ENCODE assay signal across 8 mouse cellular contexts in the genomic region with DNA sequence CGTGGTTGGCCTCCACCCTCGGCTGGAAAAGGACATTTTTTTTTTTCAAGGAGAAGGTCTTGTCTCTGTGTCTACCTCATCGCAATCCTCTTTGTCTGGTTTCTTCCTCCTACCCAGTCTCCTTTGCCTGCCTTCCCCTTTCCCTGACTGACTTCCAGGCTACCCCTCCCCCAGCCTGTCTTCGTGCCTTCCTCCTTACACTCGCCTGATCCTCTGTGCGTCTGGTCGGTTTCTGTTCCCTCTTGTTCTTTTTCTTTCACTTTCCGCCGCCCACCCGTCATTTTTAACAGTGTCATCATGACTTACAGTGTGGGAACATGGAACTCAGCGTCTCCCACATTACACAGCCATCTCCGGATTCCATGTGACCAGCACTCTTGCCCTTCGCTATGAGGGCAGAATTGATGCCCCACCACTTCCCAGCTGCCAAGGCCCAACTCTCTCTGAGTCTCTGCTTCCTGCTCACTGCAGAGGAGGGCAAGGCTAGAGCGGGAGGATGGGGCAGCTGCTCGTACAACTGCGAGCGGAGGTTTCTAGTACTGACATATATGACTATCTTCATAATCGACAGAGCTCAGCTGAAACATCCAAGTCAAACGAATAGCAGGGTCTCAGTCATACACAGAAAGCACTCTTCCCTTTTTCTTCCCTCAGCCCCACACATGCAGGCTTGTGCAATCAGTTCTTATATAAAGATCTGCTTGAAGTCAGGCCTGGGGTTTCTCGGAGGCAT.
DNase-seq lines count a peak whose midpoint lies in the region; ATAC-seq and TF ChIP-seq lines count a peak whose summit lies in the region.

No protein-coding gene starts in this region.

- no peaks in the 10 kb centered on the region for H3K27me3 ChIP-seq in forebrain, postnatal 0 days (ENCODE audit: insufficient read depth, low read length)
- no peaks in the 10 kb centered on the region for H3K27me3 ChIP-seq in hindbrain, embryonic 11.5 days (ENCODE audit: control insufficient read depth, insufficient read depth, low read length)
- H3K27me3 ChIP-seq in lung, postnatal 0 days (replicated peaks; ENCODE audit: insufficient read depth, low read length) = no peaks in the 10 kb centered on the region
- H3K27me3 ChIP-seq in cerebellum, adult 2 months (ENCODE audit: control insufficient read depth, insufficient read depth, low read length) = no peaks in the 10 kb centered on the region

- peak; percentile 22 to 49 for DNase-seq in CD8-positive naive resting alpha-beta T cell, adult 2 months (ENCODE audit: low read depth in 2 of 2, low spot score in 2 of 2)
- DNase-seq in Muller cell, postnatal 12 days (ENCODE audit: inconsistent ontology term) = peak; percentile 50
- DNase-seq in forebrain, postnatal 0 days = no peak
- DNase-seq in hindbrain, embryonic 11.5 days (ENCODE audit: low spot score) = peak; percentile 32
- peak; percentile 46 to 69 for DNase-seq in layer of hippocampus, postnatal 14 days (ENCODE audit: low spot score in 2 of 2)
- peak; percentile 75 for DNase-seq in lung, postnatal 0 days (ENCODE audit: low spot score)
- DNase-seq in skeletal muscle tissue, adult 2 months (ENCODE audit: low read depth, low spot score) = peak; percentile 42
- no peak for DNase-seq in cerebellum, adult 2 months

- H3K4me3 ChIP-seq in forebrain, postnatal 0 days (ENCODE audit: low read depth, low read length) = no peak overlapping the region
- H3K4me3 ChIP-seq in hindbrain, embryonic 11.5 days (ENCODE audit: low read depth, low read length) = no peak overlapping the region
- peak overlapping the region; percentile 19 for H3K4me3 ChIP-seq in lung, postnatal 0 days (ENCODE audit: low read depth, low read length)
- no peak overlapping the region for H3K4me3 ChIP-seq in cerebellum, adult 2 months (replicated peaks; ENCODE audit: insufficient read depth, low read depth, low read length)

- no peak overlapping the region for H3K9ac ChIP-seq in forebrain, postnatal 0 days
- no peak overlapping the region for H3K9ac ChIP-seq in hindbrain, embryonic 11.5 days (ENCODE audit: low read depth, low read length)
- 0 out of 2 replicates have a peak overlapping the region, but pooled peaks have one; percentile 6 for H3K9ac ChIP-seq in lung, postnatal 0 days (replicated peaks; ENCODE audit: low read depth)

- no peak for TF ChIP-seq EP300 in lung, postnatal 0 days (IDR thresholded peaks at IDR 0.05)

- no peak overlapping the region for H3K27ac ChIP-seq in forebrain, postnatal 0 days (ENCODE audit: low read depth, low read length)
- no peak overlapping the region for H3K27ac ChIP-seq in hindbrain, embryonic 11.5 days (ENCODE audit: low read depth, low read length)
- H3K27ac ChIP-seq in lung, postnatal 0 days (ENCODE audit: low read length) = peak overlapping the region; percentile 28; the same call in 1 of the 2 replicates
- H3K27ac ChIP-seq in cerebellum, adult 2 months (ENCODE audit: insufficient read depth, low read length) = no peak overlapping the region

- H3K36me3 ChIP-seq in forebrain, postnatal 0 days (ENCODE audit: insufficient read depth) = no peaks in the 10 kb centered on the region
- H3K36me3 ChIP-seq in hindbrain, embryonic 11.5 days (ENCODE audit: control insufficient read depth, insufficient read depth, low read length) = no peaks in the 10 kb centered on the region
- no peaks in the 10 kb centered on the region for H3K36me3 ChIP-seq in lung, postnatal 0 days (ENCODE audit: insufficient read depth, low read length)

- H3K4me2 ChIP-seq in forebrain, postnatal 0 days (ENCODE audit: low read depth) = peak overlapping the region; percentile 10; the same call in 1 of the 2 replicates
- H3K4me2 ChIP-seq in hindbrain, embryonic 11.5 days (replicated peaks; ENCODE audit: low read depth, low read length) = no peak overlapping the region
- peak overlapping the region; percentile 49 for H3K4me2 ChIP-seq in lung, postnatal 0 days (replicated peaks; ENCODE audit: low read depth, low read length)

- H3K4me1 ChIP-seq in forebrain, postnatal 0 days (ENCODE audit: insufficient read depth) = 0 out of 2 replicates have a peak, but pooled peaks cover 2% of the 10 kb centered on the region
- H3K4me1 ChIP-seq in hindbrain, embryonic 11.5 days (replicated peaks; ENCODE audit: control insufficient read depth, insufficient read depth, low read length) = no peaks in the 10 kb centered on the region
- H3K4me1 ChIP-seq in lung, postnatal 0 days (ENCODE audit: insufficient read depth, low read depth, low read length) = no peaks in the 10 kb centered on the region; the same call in 1 of the 2 replicates
- peaks cover 10% of the 10 kb centered on the region for H3K4me1 ChIP-seq in cerebellum, adult 2 months (ENCODE audit: control insufficient read depth, insufficient read depth, low read length)

- TF ChIP-seq POLR2A in cerebellum, adult 2 months (IDR thresholded peaks at IDR 0.05; ENCODE audit: borderline replicate concordance, insufficient read depth, low read length) = no peak

- no peak for ATAC-seq in forebrain, postnatal 0 days
- no peak for ATAC-seq in hindbrain, embryonic 11.5 days (ENCODE audit: low FRiP score)
- ATAC-seq in lung, postnatal 0 days = peak; percentile 75

- 52% methylated on average over 20 of the region's 20 CpGs for WGBS in forebrain, postnatal 0 days
- 56% methylated on average over 20 of the region's 20 CpGs for WGBS in hindbrain, embryonic 11.5 days
- WGBS in lung, postnatal 0 days = 25% methylated on average over 20 of the region's 20 CpGs
- WGBS in cerebellum, adult 2 months = 46% methylated on average over 20 of the region's 20 CpGs

- no peak for TF ChIP-seq CTCF in forebrain, postnatal 0 days (IDR thresholded peaks at IDR 0.05; ENCODE audit: low read depth)
- no peak for TF ChIP-seq CTCF in lung, postnatal 0 days (IDR thresholded peaks at IDR 0.05)
- TF ChIP-seq CTCF in cerebellum, adult 2 months (IDR thresholded peaks at IDR 0.05; ENCODE audit: borderline replicate concordance, insufficient read depth, low read depth, low read length) = no peak

- no peaks in the 10 kb centered on the region for H3K9me3 ChIP-seq in forebrain, postnatal 0 days (ENCODE audit: low read length)
- no peaks in the 10 kb centered on the region for H3K9me3 ChIP-seq in hindbrain, embryonic 11.5 days (ENCODE audit: control insufficient read depth, low read length)
- H3K9me3 ChIP-seq in lung, postnatal 0 days (ENCODE audit: low read length) = no peaks in the 10 kb centered on the region

Comparison
In these comparisons a context has a peak if more than half of its experiments do, and no peak if none do; other contexts are left out.
1. DNase-seq: peak in CD8-positive naive resting alpha-beta T cell, adult 2 months (2 of 2), Muller cell, postnatal 12 days (single experiment), hindbrain, embryonic 11.5 days (single experiment), layer of hippocampus, postnatal 14 days (2 of 2), lung, postnatal 0 days (single experiment) and skeletal muscle tissue, adult 2 months (single experiment); none in forebrain, postnatal 0 days (single experiment) and cerebellum, adult 2 months (0 of 2).